Mouse (Mus musculus) embryonic facial prominence, embryonic 15.5 days (tissue): ENCODE measurements at regions not wholly inside any gene's neighbourhood (a gene's known extent, or its start where the extent isn't known, plus 50 kb on each side); places are given as distances from the start of the nearest gene placed in this dataset.

Source experiments
- ATAC-seq: fragments of 200-750 bp; cut with Nextera tagmentation; 2 replicates; pipeline ENCODE4 v1.8.0; 2017; ENCODE audit warnings: low read depth, moderate TSS enrichment; ENCODE audit not compliant: insufficient number of reproducible peaks, low FRiP score, low TSS enrichment
- H3K27ac ChIP-seq: fragments of 300-500 bp; sonication (generic); replicated peaks from 2 replicates; pipeline ENCODE4 v1.5.1; 2015; ENCODE audit warnings: mild to moderate bottlenecking, inconsistent platforms
- H3K27me3 ChIP-seq: fragments of 300-500 bp; sonication (generic); 2 replicates; pipeline ENCODE4 v1.6.1; 2015; ENCODE audit warnings: inconsistent platforms
- H3K36me3 ChIP-seq: fragments of 300-500 bp; sonication (generic); 2 replicates; pipeline ENCODE4 v1.6.1; 2015; ENCODE audit warnings: mild to moderate bottlenecking, inconsistent platforms
- H3K4me1 ChIP-seq: fragments of 300-500 bp; sonication (generic); 2 replicates; pipeline ENCODE4 v1.6.1; 2015; ENCODE audit warnings: inconsistent platforms
- H3K4me2 ChIP-seq: fragments of 300-500 bp; sonication (generic); replicated peaks from 2 replicates; pipeline ENCODE4 v1.6.1; 2015; ENCODE audit warnings: mild to moderate bottlenecking, inconsistent platforms
- H3K4me3 ChIP-seq: fragments of 300-500 bp; sonication (generic); replicated peaks from 2 replicates; pipeline ENCODE4 v1.5.1; 2015; ENCODE audit warnings: mild to moderate bottlenecking, inconsistent platforms
- H3K9ac ChIP-seq: fragments of 300-500 bp; sonication (generic); 2 replicates; pipeline ENCODE4 v1.6.1; 2015; ENCODE audit warnings: inconsistent platforms
- H3K9me3 ChIP-seq: fragments of 300-500 bp; sonication (generic); replicated peaks from 2 replicates; pipeline ENCODE4 v1.6.1; 2016; ENCODE audit warnings: inconsistent platforms
- WGBS: fragments of 180-500 bp; shearing (Covaris S2); methylation state at CpG from one replicate; pipeline ENCODE4 v1.1.7; 2015; 5-methylcytosine and 5-hydroxymethylcytosine counted together

- no peak overlapping the region for H3K27ac ChIP-seq
- no peak overlapping the region for H3K9ac ChIP-seq
- H3K4me2 ChIP-seq, result no peak overlapping the region
- no peaks in the 10 kb centered on the region for H3K27me3 ChIP-seq
- H3K36me3 ChIP-seq, result no peaks in the 10 kb centered on the region
- no peaks in the 10 kb centered on the region for H3K9me3 ChIP-seq
- no peak for ATAC-seq
- no peak overlapping the region for H3K4me3 ChIP-seq
- peaks cover 35% of the 10 kb centered on the region for H3K4me1 ChIP-seq
- WGBS, result 87% methylated on average over 16 of the region's 16 CpGs
Observed at GRCm38 (mm10) chr10:66924418-66924817, 171.5 kb upstream of the Jmjd1c start.

DNA sequence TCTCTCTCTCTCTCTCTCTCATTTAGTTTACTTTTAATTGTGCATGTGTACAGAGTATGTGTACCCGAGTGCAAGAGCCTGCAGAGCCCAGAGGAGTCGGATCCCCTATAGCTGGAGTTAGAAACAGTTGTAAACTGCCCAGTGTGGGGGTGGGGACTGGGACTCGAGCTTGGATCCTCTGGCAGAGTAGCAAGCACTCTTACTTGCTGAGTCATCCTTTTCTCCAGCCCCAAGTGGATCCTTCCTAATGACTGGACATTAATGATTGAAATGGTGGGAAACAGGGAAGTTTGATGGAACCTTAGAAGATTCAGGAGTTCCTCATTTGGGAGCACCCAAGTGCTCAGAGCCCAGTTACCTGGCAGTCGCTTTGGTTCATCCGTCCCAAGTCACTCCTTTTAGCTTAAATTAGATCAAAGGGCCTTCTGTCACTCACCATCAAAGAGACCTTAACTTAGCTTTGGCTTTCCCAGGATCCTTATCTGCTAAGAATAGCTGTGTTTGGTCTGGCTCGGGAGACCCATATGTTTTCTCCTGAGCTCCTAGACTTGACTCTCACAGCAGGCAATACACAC lies 170.3 kb upstream of the Jmjd1c start:
- no peak for ATAC-seq
- WGBS, result 39% methylated on average over 6 of the region's 6 CpGs

DNA sequence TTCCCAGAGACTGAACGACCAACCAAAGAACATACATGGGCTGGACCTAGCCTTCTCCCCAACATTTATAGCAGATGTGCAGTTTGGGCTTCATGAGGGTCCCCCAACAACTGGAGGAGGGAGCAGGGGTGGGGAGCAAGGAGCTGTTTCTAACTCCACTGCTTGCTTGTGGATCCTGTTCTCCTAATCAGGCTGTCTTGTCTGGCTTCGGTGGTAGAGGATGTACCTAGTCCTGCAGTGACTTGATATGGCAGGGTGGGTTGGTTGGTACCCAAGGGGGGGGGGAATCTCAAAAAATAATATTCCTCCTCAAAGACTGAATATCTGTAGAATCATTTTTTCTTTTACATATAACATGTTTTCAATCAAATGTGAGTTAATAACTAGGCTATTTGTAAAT lies 168.3 kb upstream of the Jmjd1c start:
- Histone ChIP-seq H3K9me3 (no peaks in the 10 kb centered on the region), H3K27me3 (no peaks in the 10 kb centered on the region), H3K4me1 (0 out of 2 replicates have a peak, but pooled peaks cover 5% of the 10 kb centered on the region), H3K9ac (no peak overlapping the region), H3K4me2 (no peak overlapping the region), H3K27ac (no peak overlapping the region), H3K36me3 (no peaks in the 10 kb centered on the region), H3K4me3 (no peak overlapping the region)
- ATAC-seq, result no peak
- 79% methylated on average over 2 of the region's 2 CpGs for WGBS

More for the DNA sequence above, 170.3 kb upstream of the Jmjd1c start:
- no peaks in the 10 kb centered on the region for H3K9me3 ChIP-seq
- H3K36me3 ChIP-seq, result no peaks in the 10 kb centered on the region
- no peak overlapping the region for H3K4me2 ChIP-seq
- H3K27ac ChIP-seq, result no peak overlapping the region
- no peak overlapping the region for H3K4me3 ChIP-seq
- no peak overlapping the region for H3K9ac ChIP-seq
- peaks cover 24% of the 10 kb centered on the region for H3K4me1 ChIP-seq
- no peaks in the 10 kb centered on the region for H3K27me3 ChIP-seq

- no peaks in the 10 kb centered on the region for H3K4me1 ChIP-seq
- no peak overlapping the region for H3K27ac ChIP-seq
- H3K4me2 ChIP-seq, result no peak overlapping the region
- H3K9ac ChIP-seq, result no peak overlapping the region
- ATAC-seq, result no peak
- H3K9me3 ChIP-seq, result no peaks in the 10 kb centered on the region
- no peaks in the 10 kb centered on the region for H3K36me3 ChIP-seq
- no peaks in the 10 kb centered on the region for H3K27me3 ChIP-seq
- 69% methylated on average over 6 of the region's 6 CpGs for WGBS
- no peak overlapping the region for H3K4me3 ChIP-seq
Observed at GRCm38 (mm10) chr10:66928211-66928990, 167.5 kb upstream of the Jmjd1c start.

- H3K27me3 ChIP-seq, result no peaks in the 10 kb centered on the region
- no peaks in the 10 kb centered on the region for H3K36me3 ChIP-seq
- WGBS, result 59% methylated on average over 10 of the region's 10 CpGs
- no peak overlapping the region for H3K4me3 ChIP-seq
- no peak overlapping the region for H3K9ac ChIP-seq
- H3K4me1 ChIP-seq, result peaks cover under 1% of the 10 kb centered on the region; the same call in 1 of the 2 replicates
- no peaks in the 10 kb centered on the region for H3K9me3 ChIP-seq
- H3K27ac ChIP-seq, result no peak overlapping the region
- ATAC-seq, result no peak
- H3K4me2 ChIP-seq, result no peak overlapping the region
Observed at GRCm38 (mm10) chr10:66930563-66930962, 165.4 kb upstream of the Jmjd1c start.

- H3K4me1 ChIP-seq, result peaks cover 4% of the 10 kb centered on the region; the same call in 1 of the 2 replicates
- H3K9me3 ChIP-seq, result no peaks in the 10 kb centered on the region
- no peaks in the 10 kb centered on the region for H3K27me3 ChIP-seq
- H3K36me3 ChIP-seq, result no peaks in the 10 kb centered on the region
- H3K9ac ChIP-seq, result no peak overlapping the region
- 62% methylated on average over 7 of the region's 7 CpGs for WGBS
- H3K4me3 ChIP-seq, result no peak overlapping the region
- ATAC-seq, result no peak
- no peak overlapping the region for H3K27ac ChIP-seq
- no peak overlapping the region for H3K4me2 ChIP-seq
Observed at GRCm38 (mm10) chr10:66931505-66931904, 164.4 kb upstream of the Jmjd1c start.

DNA sequence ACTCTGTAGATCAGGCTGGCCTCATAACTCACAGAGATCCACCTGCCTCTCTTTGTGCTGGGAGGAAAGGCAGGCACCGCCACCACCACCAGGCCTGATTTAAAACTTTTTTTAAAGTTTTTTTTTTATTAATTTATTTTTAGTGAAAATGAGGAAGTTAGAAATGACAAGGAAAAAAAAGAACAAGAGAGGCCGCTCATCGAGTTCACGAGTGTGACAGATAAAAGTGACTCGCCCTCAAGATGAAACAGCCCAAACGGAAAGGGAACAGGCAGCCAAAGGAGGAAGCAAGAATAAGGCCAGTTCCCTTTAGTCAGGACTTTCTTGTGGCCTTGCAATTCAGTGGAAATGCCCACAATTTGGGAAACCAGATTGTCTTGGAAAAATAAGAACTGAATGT lies 163.4 kb upstream of the Jmjd1c start:
- no peak overlapping the region for H3K27ac ChIP-seq
- WGBS, result 77% methylated on average over 6 of the region's 6 CpGs
- no peaks in the 10 kb centered on the region for H3K9me3 ChIP-seq
- H3K9ac ChIP-seq, result no peak overlapping the region
- H3K4me1 ChIP-seq, result peaks cover 4% of the 10 kb centered on the region; the same call in 1 of the 2 replicates
- no peak overlapping the region for H3K4me3 ChIP-seq
- ATAC-seq, result no peak
- H3K4me2 ChIP-seq, result no peak overlapping the region
- H3K36me3 ChIP-seq, result no peaks in the 10 kb centered on the region
- H3K27me3 ChIP-seq, result no peaks in the 10 kb centered on the region

GRCm38 (mm10) chr10:66933689-66934088 lies 162.2 kb upstream of the Jmjd1c start:
- 82% methylated on average over 7 of the region's 7 CpGs for WGBS
- Histone ChIP-seq H3K4me2 (no peak overlapping the region), H3K4me3 (no peak overlapping the region), H3K27me3 (no peaks in the 10 kb centered on the region), H3K4me1 (peaks cover 4% of the 10 kb centered on the region; the same call in 1 of the 2 replicates), H3K9ac (no peak overlapping the region), H3K36me3 (no peaks in the 10 kb centered on the region), H3K9me3 (no peaks in the 10 kb centered on the region), H3K27ac (no peak overlapping the region)
- ATAC-seq, result no peak

- Histone ChIP-seq H3K36me3 (no peaks in the 10 kb centered on the region), H3K4me1 (peaks cover 4% of the 10 kb centered on the region; the same call in 1 of the 2 replicates), H3K4me3 (no peak overlapping the region), H3K9ac (no peak overlapping the region), H3K27ac (no peak overlapping the region), H3K4me2 (no peak overlapping the region), H3K9me3 (no peaks in the 10 kb centered on the region), H3K27me3 (no peaks in the 10 kb centered on the region)
- 53% methylated on average over 6 of the region's 6 CpGs for WGBS
- no peak; the same call in 1 of the 2 replicates for ATAC-seq
Observed at GRCm38 (mm10) chr10:66935731-66936130, 160.2 kb upstream of the Jmjd1c start.

- WGBS, result 75% methylated on average over 13 of the region's 13 CpGs
- H3K27ac ChIP-seq, result no peak overlapping the region
- H3K27me3 ChIP-seq, result no peaks in the 10 kb centered on the region
- H3K4me1 ChIP-seq, result peaks cover 4% of the 10 kb centered on the region; the same call in 1 of the 2 replicates
- no peak overlapping the region for H3K4me2 ChIP-seq
- ATAC-seq, result no peak
- H3K9me3 ChIP-seq, result no peaks in the 10 kb centered on the region
- no peak overlapping the region for H3K4me3 ChIP-seq
- H3K9ac ChIP-seq, result no peak overlapping the region
- H3K36me3 ChIP-seq, result no peaks in the 10 kb centered on the region
Observed at GRCm38 (mm10) chr10:66937116-66937515, 158.8 kb upstream of the Jmjd1c start.

DNA sequence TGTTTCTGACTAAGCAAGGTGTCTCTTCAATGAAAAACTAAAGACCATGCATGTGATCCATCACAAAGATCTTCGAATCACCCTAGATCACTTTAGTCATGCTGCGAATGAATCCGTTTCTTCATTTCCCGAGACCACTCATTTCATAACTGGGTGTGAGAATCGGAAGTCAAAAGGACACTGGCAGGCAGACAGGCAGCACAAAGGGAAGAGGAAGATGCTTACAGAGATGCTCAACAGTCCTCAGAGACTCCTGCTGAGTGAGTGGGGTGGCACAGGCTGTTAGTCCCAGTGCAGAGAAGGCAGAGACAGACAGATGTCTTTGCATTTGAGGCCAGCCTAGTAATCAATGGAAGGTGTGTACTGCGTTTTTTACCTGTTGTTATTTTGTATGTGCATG lies 155.6 kb upstream of the Jmjd1c start:
- Histone ChIP-seq H3K4me2 (no peak overlapping the region), H3K36me3 (no peaks in the 10 kb centered on the region), H3K27me3 (no peaks in the 10 kb centered on the region), H3K27ac (no peak overlapping the region), H3K9me3 (no peaks in the 10 kb centered on the region), H3K9ac (no peak overlapping the region), H3K4me3 (no peak overlapping the region), H3K4me1 (peaks cover 8% of the 10 kb centered on the region)
- WGBS, result 81% methylated on average over 6 of the region's 6 CpGs
- ATAC-seq, result no peak
